Mouse (Mus musculus): ENCODE measurements around the gene Dap. TPM values are rescaled to one million over a fixed set of nuclear protein-coding genes. Genes with fewer than 3 reads are reported as not detected.

The Dap gene
- polyA plus RNA-seq, 1 experiment from 2014 or later = 21.9 TPM

DNA sequence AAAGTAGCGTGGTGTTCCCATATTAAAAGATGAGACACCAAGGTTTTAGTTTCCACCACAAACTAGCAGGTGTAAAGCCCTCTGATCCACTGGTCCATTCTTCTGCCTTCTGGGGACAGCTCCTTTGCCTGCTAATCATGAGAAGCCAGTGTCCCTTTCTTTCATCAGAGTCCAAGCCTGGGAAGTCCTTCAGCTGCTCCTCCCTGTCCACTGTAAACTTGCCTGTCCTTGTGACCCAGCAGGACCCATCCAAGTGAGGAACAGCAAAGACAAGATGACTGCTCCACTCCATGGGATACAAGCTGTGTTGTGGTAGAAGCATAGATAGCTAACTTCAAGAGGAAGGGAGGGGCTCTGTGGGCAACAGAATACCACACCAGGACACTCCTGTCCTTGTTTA, 8.9 kb downstream of the Dap start:
- Histone ChIP-seq H3K36me3 (ENCODE audit: control insufficient read depth, insufficient read depth, low read length) (no peaks in the 10 kb centered on the region), H3K4me2 (ENCODE audit: low read length) (no peak overlapping the region), H3K27ac (ENCODE audit: low read length) (no peak overlapping the region), H3K9me3 (replicated peaks; ENCODE audit: control insufficient read depth, low read length, poor library complexity, severe bottlenecking) (no peaks in the 10 kb centered on the region), H3K9ac (ENCODE audit: low read depth, low read length) (no peak overlapping the region), H3K27me3 (ENCODE audit: control insufficient read depth, insufficient read depth, low read depth, low read length) (no peaks in the 10 kb centered on the region), H3K4me1 (ENCODE audit: control insufficient read depth, insufficient read depth, low read length) (no peaks in the 10 kb centered on the region), H3K4me3 (ENCODE audit: low read depth, low read length) (no peak overlapping the region)
- WGBS = 96% methylated on average over 1 of the region's 1 CpGs
- ATAC-seq = no peak

DNA sequence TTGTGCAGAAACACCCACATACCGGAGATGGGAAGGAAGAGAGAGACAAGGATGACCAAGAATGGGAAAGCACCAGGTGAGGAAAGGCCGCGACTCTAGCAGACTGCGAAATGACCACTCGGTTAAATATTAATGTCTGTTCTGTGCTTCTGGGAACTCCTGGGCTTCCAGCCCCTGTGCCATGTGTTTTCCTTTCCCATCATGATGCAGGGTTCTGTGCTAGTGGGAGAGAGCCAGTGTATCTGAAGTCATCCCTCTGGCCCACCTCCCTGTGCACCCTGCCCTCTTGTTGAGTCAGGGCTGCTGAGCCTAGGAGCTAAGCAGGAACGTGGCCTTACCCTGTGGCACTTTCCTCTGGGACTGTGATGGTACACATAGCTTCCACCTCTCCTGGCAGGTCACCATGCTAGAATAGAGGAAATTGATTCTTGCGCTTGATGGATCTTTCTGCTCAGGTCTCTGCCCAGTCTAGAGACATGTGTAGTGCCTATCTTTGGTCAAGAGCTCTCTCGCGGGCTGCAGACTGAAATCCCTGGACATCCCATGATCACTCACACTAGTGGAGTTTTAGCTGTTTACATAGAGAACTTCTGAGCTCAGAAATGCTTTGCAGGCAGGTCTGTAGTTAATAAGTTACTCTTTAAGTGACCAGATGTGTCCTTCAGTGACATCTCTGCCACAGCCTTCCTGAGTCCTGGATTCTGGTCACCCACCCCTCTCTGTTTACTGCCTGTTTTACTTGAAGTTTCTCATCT, 11.9 kb downstream of the Dap start:
- H3K4me2 ChIP-seq (ENCODE audit: low read length) = no peak overlapping the region
- H3K9me3 ChIP-seq (replicated peaks; ENCODE audit: control insufficient read depth, low read length, poor library complexity, severe bottlenecking) = no peaks in the 10 kb centered on the region
- no peak overlapping the region for H3K9ac ChIP-seq (ENCODE audit: low read depth, low read length)
- 92% methylated on average over 9 of the region's 9 CpGs for WGBS
- H3K27ac ChIP-seq (ENCODE audit: low read length) = no peak overlapping the region
- no peaks in the 10 kb centered on the region for H3K4me1 ChIP-seq (ENCODE audit: control insufficient read depth, insufficient read depth, low read length)
- H3K36me3 ChIP-seq (ENCODE audit: control insufficient read depth, insufficient read depth, low read length) = no peaks in the 10 kb centered on the region
- no peaks in the 10 kb centered on the region for H3K27me3 ChIP-seq (ENCODE audit: control insufficient read depth, insufficient read depth, low read depth, low read length)
- ATAC-seq = no peak
- H3K4me3 ChIP-seq (ENCODE audit: low read depth, low read length) = no peak overlapping the region

DNA sequence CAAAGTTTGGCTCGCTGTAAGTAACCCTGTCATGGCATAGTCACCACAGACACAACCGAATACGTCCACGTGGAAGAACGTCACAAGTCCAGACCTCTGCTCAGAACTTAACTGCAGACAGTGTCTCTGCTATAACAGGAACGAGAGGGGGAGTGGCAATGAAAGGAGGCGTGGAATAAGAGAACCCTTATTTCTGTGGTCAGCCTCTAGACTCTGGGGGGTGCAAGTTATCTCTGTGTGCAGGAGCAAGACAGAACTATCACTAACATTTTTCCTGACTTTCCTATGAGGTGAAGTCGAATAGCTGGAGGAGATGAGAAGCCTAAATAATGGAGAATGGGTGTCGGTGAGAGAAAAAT, 12.4 kb downstream of the Dap start:
- Histone ChIP-seq H3K36me3 (ENCODE audit: control insufficient read depth, insufficient read depth, low read length) (no peaks in the 10 kb centered on the region), H3K27me3 (ENCODE audit: control insufficient read depth, insufficient read depth, low read depth, low read length) (no peaks in the 10 kb centered on the region), H3K4me2 (ENCODE audit: low read length) (no peak overlapping the region), H3K4me1 (ENCODE audit: control insufficient read depth, insufficient read depth, low read length) (no peaks in the 10 kb centered on the region), H3K9ac (ENCODE audit: low read depth, low read length) (no peak overlapping the region), H3K9me3 (replicated peaks; ENCODE audit: control insufficient read depth, low read length, poor library complexity, severe bottlenecking) (no peaks in the 10 kb centered on the region; the same call in 1 of the 2 replicates), H3K27ac (ENCODE audit: low read length) (no peak overlapping the region), H3K4me3 (ENCODE audit: low read depth, low read length) (no peak overlapping the region)
- ATAC-seq = no peak
- 92% methylated on average over 9 of the region's 9 CpGs for WGBS

- Histone ChIP-seq H3K4me3 (ENCODE audit: low read depth, low read length) (no peak overlapping the region), H3K4me1 (ENCODE audit: control insufficient read depth, insufficient read depth, low read length) (no peaks in the 10 kb centered on the region), H3K4me2 (ENCODE audit: low read length) (no peak overlapping the region), H3K27ac (ENCODE audit: low read length) (no peak overlapping the region), H3K9me3 (replicated peaks; ENCODE audit: control insufficient read depth, low read length, poor library complexity, severe bottlenecking) (peaks cover 5% of the 10 kb centered on the region; the same call in 1 of the 2 replicates), H3K36me3 (ENCODE audit: control insufficient read depth, insufficient read depth, low read length) (no peaks in the 10 kb centered on the region), H3K9ac (ENCODE audit: low read depth, low read length) (no peak overlapping the region), H3K27me3 (ENCODE audit: control insufficient read depth, insufficient read depth, low read depth, low read length) (no peaks in the 10 kb centered on the region)
- ATAC-seq = no peak
- WGBS = 85% methylated on average over 11 of the region's 11 CpGs
These were observed 13.3 kb downstream of the Dap start for GRCm38 (mm10) chr15:31237368-31237767.

DNA sequence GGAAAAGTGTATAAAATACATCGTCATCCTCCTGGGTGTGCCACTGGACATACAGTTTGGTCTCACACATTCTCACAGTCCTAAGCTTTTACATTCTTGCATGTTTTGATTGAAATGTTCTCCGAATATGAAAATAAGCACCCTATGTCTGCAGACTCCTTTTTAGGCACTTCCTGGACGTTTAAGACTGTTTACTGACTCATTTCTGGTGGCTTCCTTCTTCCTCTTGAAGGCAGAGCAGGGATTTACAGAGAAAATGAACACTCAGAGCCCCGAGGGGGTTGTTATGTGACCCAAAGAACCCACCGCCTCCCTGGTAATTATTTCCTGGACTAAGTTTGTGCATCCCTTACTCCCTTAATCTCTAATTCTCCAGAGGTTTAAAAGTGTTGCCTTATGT, 13.8 kb downstream of the Dap start:
- ATAC-seq = no peak
- no peak overlapping the region for H3K4me2 ChIP-seq (ENCODE audit: low read length)
- H3K27me3 ChIP-seq (ENCODE audit: control insufficient read depth, insufficient read depth, low read depth, low read length) = no peaks in the 10 kb centered on the region
- no peaks in the 10 kb centered on the region for H3K36me3 ChIP-seq (ENCODE audit: control insufficient read depth, insufficient read depth, low read length)
- H3K27ac ChIP-seq (ENCODE audit: low read length) = no peak overlapping the region
- no peaks in the 10 kb centered on the region for H3K4me1 ChIP-seq (ENCODE audit: control insufficient read depth, insufficient read depth, low read length)
- no peak overlapping the region for H3K4me3 ChIP-seq (ENCODE audit: low read depth, low read length)
- 82% methylated on average over 5 of the region's 5 CpGs for WGBS
- H3K9me3 ChIP-seq (replicated peaks; ENCODE audit: control insufficient read depth, low read length, poor library complexity, severe bottlenecking) = peaks cover 5% of the 10 kb centered on the region; the same call in 1 of the 2 replicates
- no peak overlapping the region for H3K9ac ChIP-seq (ENCODE audit: low read depth, low read length)

- Histone ChIP-seq H3K27ac (ENCODE audit: low read length) (no peak overlapping the region), H3K4me3 (ENCODE audit: low read depth, low read length) (no peak overlapping the region), H3K27me3 (ENCODE audit: control insufficient read depth, insufficient read depth, low read depth, low read length) (no peaks in the 10 kb centered on the region), H3K4me2 (ENCODE audit: low read length) (no peak overlapping the region), H3K9me3 (replicated peaks; ENCODE audit: control insufficient read depth, low read length, poor library complexity, severe bottlenecking) (peaks cover 5% of the 10 kb centered on the region; the same call in 1 of the 2 replicates), H3K9ac (ENCODE audit: low read depth, low read length) (no peak overlapping the region), H3K4me1 (ENCODE audit: control insufficient read depth, insufficient read depth, low read length) (no peaks in the 10 kb centered on the region), H3K36me3 (ENCODE audit: control insufficient read depth, insufficient read depth, low read length) (no peaks in the 10 kb centered on the region)
- ATAC-seq = no peak
- WGBS = 81% methylated on average over 11 of the region's 11 CpGs
These were observed 14.5 kb downstream of the Dap start for GRCm38 (mm10) chr15:31238611-31239010.

DNA sequence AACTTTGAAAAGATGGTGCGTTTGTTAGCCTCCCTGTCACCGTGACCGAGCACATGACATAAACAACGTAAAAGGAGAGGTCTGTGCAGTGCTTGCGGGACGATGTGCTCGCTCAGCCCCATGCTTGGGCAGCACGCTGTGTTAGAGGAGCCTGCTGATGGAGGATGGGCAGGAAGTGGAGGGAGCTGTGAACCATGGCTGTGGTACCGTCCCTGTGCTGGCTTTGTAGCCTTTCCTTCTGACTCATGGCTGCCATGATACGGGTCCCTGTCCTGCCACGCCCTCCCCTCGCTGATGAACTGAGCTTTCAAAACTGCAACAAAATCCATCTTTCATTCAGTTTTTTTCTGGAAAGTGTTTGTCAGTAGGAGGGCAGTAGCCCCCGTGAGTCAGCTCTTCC, 15.6 kb downstream of the Dap start:
- Histone ChIP-seq H3K9me3 (replicated peaks; ENCODE audit: control insufficient read depth, low read length, poor library complexity, severe bottlenecking) (peaks cover 5% of the 10 kb centered on the region; the same call in 1 of the 2 replicates), H3K4me3 (ENCODE audit: low read depth, low read length) (no peak overlapping the region), H3K36me3 (ENCODE audit: control insufficient read depth, insufficient read depth, low read length) (no peaks in the 10 kb centered on the region), H3K27ac (ENCODE audit: low read length) (no peak overlapping the region), H3K4me2 (ENCODE audit: low read length) (no peak overlapping the region), H3K4me1 (ENCODE audit: control insufficient read depth, insufficient read depth, low read length) (no peaks in the 10 kb centered on the region), H3K27me3 (ENCODE audit: control insufficient read depth, insufficient read depth, low read depth, low read length) (no peaks in the 10 kb centered on the region), H3K9ac (ENCODE audit: low read depth, low read length) (no peak overlapping the region)
- WGBS = 87% methylated on average over 13 of the region's 13 CpGs
- ATAC-seq = no peak

DNA sequence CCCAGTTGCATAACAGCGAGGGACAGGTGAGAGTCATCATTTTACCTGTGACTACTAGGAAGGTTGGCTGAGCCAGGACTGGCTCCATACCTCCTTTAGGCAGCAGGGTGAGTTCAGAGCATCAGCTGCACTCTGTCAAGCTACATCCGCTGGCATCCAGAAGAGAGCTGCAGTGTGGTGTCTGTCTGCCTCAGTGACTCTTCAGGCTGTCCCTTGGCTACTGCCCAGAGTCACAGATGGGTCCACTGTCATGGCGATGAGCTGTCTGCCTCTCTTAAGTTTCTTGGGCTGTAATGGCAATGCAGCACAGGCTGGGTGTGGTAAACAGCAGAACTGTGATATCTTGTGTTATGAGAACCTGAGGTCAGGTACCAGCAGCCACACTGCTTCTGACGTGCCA, 16.1 kb downstream of the Dap start:
- no peak overlapping the region for H3K4me3 ChIP-seq (ENCODE audit: low read depth, low read length)
- H3K9me3 ChIP-seq (replicated peaks; ENCODE audit: control insufficient read depth, low read length, poor library complexity, severe bottlenecking) = peaks cover 5% of the 10 kb centered on the region; the same call in 1 of the 2 replicates
- no peaks in the 10 kb centered on the region for H3K27me3 ChIP-seq (ENCODE audit: control insufficient read depth, insufficient read depth, low read depth, low read length)
- no peak overlapping the region for H3K9ac ChIP-seq (ENCODE audit: low read depth, low read length)
- ATAC-seq = no peak
- 95% methylated on average over 4 of the region's 4 CpGs for WGBS
- no peaks in the 10 kb centered on the region for H3K4me1 ChIP-seq (ENCODE audit: control insufficient read depth, insufficient read depth, low read length)
- H3K4me2 ChIP-seq (ENCODE audit: low read length) = no peak overlapping the region
- no peak overlapping the region for H3K27ac ChIP-seq (ENCODE audit: low read length)
- H3K36me3 ChIP-seq (ENCODE audit: control insufficient read depth, insufficient read depth, low read length) = no peaks in the 10 kb centered on the region

GRCm38 (mm10) chr15:31243260-31243659, 19.1 kb downstream of the Dap start:
- whole genome bisulfite sequencing = 93% methylated on average over 10 of the region's 10 CpGs

More at GRCm38 (mm10) chr15:31243260-31243659, 19.1 kb downstream of the Dap start:
- H3K27ac ChIP-seq (ENCODE audit: low read length) = no peak overlapping the region
- no peak overlapping the region for H3K4me3 ChIP-seq (ENCODE audit: low read depth, low read length)
- H3K9ac ChIP-seq (ENCODE audit: low read depth, low read length) = no peak overlapping the region
- no peaks in the 10 kb centered on the region for H3K36me3 ChIP-seq (ENCODE audit: control insufficient read depth, insufficient read depth, low read length)
- H3K4me1 ChIP-seq (ENCODE audit: control insufficient read depth, insufficient read depth, low read length) = no peaks in the 10 kb centered on the region
- no peak overlapping the region for H3K4me2 ChIP-seq (ENCODE audit: low read length)
- no peak for ATAC-seq
- no peaks in the 10 kb centered on the region for H3K27me3 ChIP-seq (ENCODE audit: control insufficient read depth, insufficient read depth, low read depth, low read length)
- H3K9me3 ChIP-seq (replicated peaks; ENCODE audit: control insufficient read depth, low read length, poor library complexity, severe bottlenecking) = peaks cover 5% of the 10 kb centered on the region; the same call in 1 of the 2 replicates

Measured in midbrain, embryonic 16.5 days (tissue).